Mouse (Mus musculus) embryonic facial prominence, embryonic 10.5 days (tissue): ENCODE measurements at regions not wholly inside any gene's neighbourhood (a gene's known extent, or its start where the extent isn't known, plus 50 kb on each side); places are given as distances from the start of the nearest gene placed in this dataset.

Experiments
- DNase-seq: peaks from one replicate; pipeline ENCODE4 v3.0.0-alpha.2; 2017; ENCODE audit warnings: low spot score
- H3K27ac ChIP-seq: fragments of 300-500 bp; sonication (generic); replicated peaks from 2 replicates; pipeline ENCODE4 v1.5.1; 2016; ENCODE audit warnings: mild to moderate bottlenecking
- H3K27me3 ChIP-seq: fragments of 300-500 bp; sonication (generic); replicated peaks from 2 replicates; pipeline ENCODE4 v1.6.1; 2016; ENCODE audit warnings: low read depth, mild to moderate bottlenecking; ENCODE audit not compliant: poor library complexity, severe bottlenecking
- H3K36me3 ChIP-seq: fragments of 300-500 bp; sonication (generic); replicated peaks from 2 replicates; pipeline ENCODE4 v1.6.1; 2016; ENCODE audit warnings: mild to moderate bottlenecking, moderate library complexity
- H3K4me1 ChIP-seq: fragments of 300-500 bp; sonication (generic); 2 replicates; pipeline ENCODE4 v1.6.1; 2016
- H3K4me3 ChIP-seq: fragments of 300-500 bp; sonication (generic); 2 replicates; pipeline ENCODE4 v1.5.1; 2016; ENCODE audit warnings: mild to moderate bottlenecking, moderate library complexity
- H3K9me3 ChIP-seq: fragments of 300-500 bp; sonication (generic); 2 replicates; pipeline ENCODE4 v1.6.1; 2016; ENCODE audit warnings: mild to moderate bottlenecking
- WGBS: fragments of 180-500 bp; shearing (Covaris S2); methylation state at CpG from one replicate; pipeline ENCODE4 v1.1.7; 2016; 5-methylcytosine and 5-hydroxymethylcytosine counted together

DNA sequence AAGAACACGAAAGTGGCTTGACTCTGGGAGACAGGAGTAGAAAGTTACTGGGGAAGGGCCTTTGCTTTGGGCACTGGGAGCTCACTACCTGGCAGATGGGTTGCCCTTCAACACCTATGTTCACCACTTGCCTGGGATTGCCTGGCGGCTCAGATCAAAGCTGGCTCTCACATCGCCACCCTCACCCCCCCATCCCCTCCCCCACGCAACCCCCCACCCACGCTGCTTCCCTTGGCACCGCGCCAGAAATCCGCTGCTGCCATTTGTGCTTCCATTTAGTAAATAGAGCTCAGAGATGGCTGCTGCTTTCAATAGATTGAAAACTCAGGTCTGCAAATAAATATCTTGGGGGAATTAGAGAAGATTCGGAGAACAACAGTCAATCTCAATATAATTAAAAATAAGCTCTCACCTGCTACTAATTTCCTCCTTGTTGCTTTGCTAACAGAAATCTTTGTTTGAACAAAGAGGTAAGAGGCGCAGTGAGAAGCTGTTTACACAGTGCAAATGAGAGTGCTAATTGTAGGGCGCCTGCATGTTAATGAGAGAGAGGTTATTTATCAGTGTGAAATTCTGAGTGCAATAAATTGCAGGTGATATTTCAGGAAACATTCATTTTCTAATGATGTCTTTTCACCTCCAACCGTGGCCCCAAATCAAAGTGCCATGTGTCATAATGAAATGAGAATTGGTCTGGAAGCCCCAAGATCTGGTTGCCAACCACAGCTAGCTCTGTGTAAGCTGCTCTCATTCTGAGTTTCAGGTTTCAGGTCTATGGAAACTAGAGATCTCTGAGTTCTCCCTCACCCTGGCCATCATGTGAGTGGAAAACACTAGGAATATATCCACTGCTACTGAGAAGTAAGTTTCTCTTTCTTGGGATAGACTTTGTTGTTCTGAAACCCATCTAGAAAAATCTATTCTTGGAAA lies 198.3 kb upstream of the Nr4a3 start:
- Histone ChIP-seq H3K4me3 (no peak overlapping the region), H3K36me3 (no peaks in the 10 kb centered on the region), H3K4me1 (peaks cover 18% of the 10 kb centered on the region), H3K27ac (no peak overlapping the region), H3K27me3 (no peaks in the 10 kb centered on the region), H3K9me3 (0 out of 2 replicates have a peak, but pooled peaks cover 3% of the 10 kb centered on the region)
- DNase-seq, result peak; percentile 15
- 67% methylated on average over 12 of the region's 12 CpGs for WGBS

- no peak overlapping the region for H3K27ac ChIP-seq
- no peaks in the 10 kb centered on the region for H3K9me3 ChIP-seq
- H3K36me3 ChIP-seq, result no peaks in the 10 kb centered on the region
- WGBS, result 73% methylated on average over 6 of the region's 6 CpGs
- no peaks in the 10 kb centered on the region for H3K4me1 ChIP-seq
- DNase-seq, result no peak
- no peak overlapping the region for H3K4me3 ChIP-seq
- no peaks in the 10 kb centered on the region for H3K27me3 ChIP-seq
Observed at GRCm38 (mm10) chr4:47861151-47861550, 183.8 kb upstream of the Nr4a3 start.

DNA sequence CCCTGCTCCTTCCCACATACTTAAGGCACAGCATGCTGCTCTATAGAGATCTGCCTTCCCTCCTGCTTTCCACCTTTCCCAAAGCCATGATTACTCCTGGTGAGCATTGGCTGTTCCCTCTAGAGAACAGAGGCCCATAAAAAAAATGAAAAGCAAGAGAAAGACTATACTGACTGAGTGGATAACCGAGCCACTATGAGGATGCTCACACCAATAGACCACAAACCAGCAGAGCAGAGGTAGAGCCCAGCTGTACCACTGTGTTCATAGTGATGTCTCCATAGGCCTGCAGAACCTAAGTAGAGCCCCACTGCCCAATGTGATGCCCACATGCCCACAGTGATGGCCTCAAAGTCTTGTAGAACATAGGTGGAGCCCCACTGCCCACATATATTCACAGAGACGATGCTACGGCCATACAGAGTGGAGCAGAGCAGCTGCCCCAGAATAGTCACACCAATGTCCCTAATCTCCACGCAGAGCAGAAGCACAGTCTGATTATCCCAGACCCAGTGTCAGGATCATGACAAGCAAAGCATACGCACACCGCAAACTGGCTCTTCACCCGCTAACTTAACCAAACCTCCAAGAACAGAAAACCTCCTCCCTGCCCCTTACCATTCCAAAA lies 174.8 kb upstream of the Nr4a3 start:
- Histone ChIP-seq H3K4me1 (no peaks in the 10 kb centered on the region), H3K9me3 (no peaks in the 10 kb centered on the region), H3K27me3 (no peaks in the 10 kb centered on the region), H3K27ac (no peak overlapping the region), H3K4me3 (no peak overlapping the region), H3K36me3 (no peaks in the 10 kb centered on the region)
- 94% methylated on average over 7 of the region's 7 CpGs for WGBS
- no peak for DNase-seq

DNA sequence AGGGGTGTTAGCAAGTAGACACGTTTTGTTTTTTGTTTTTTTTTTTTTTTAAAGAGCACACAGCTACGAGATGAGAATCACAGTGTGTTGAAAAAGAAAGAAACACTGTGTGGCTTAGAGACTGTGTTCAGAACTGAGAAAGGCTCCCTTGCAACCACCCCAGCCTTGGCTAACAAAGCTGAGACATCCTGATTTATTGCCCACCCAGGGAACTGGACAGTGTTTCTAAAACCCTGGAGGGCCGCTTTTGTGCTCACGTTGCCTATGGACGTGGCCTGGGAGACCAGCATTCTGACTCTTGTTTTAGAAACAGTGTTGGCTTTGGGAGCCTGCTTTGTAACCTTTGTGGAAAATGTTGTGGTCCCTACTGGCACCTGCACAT lies 174.3 kb upstream of the Nr4a3 start:
- Histone ChIP-seq H3K4me1 (no peaks in the 10 kb centered on the region), H3K36me3 (no peaks in the 10 kb centered on the region), H3K27ac (no peak overlapping the region), H3K4me3 (no peak overlapping the region), H3K27me3 (no peaks in the 10 kb centered on the region), H3K9me3 (no peaks in the 10 kb centered on the region)
- WGBS, result 81% methylated on average over 5 of the region's 5 CpGs
- DNase-seq, result no peak

GRCm38 (mm10) chr4:47881560-47881959 lies 163.4 kb upstream of the Nr4a3 start:
- no peak for DNase-seq
- no peak overlapping the region for H3K4me3 ChIP-seq
- 81% methylated on average over 9 of the region's 9 CpGs for WGBS
- no peaks in the 10 kb centered on the region; the same call in 1 of the 2 replicates for H3K4me1 ChIP-seq
- H3K27me3 ChIP-seq, result no peaks in the 10 kb centered on the region
- H3K36me3 ChIP-seq, result no peaks in the 10 kb centered on the region
- no peaks in the 10 kb centered on the region for H3K9me3 ChIP-seq
- no peak overlapping the region for H3K27ac ChIP-seq

DNA sequence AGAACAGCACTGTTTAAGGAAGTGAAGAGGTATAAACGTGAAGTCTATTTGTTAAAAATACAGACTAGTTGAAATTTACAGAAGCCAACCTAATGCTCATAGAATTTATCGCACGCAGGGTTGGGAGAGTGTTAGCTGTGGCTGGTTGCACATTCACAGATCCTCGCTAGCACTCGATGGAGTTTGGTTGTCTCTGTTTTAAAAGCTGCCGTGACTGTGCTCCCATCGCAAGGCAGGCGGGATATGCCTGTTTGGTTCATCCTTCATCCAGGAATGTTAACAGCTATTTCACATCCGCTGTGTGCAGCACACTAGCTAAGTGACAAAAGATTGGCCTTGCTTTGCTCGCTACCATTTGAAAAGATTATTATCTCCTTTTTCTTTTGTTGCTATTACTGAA lies 162.9 kb upstream of the Nr4a3 start:
- Histone ChIP-seq H3K27ac (no peak overlapping the region), H3K4me3 (no peak overlapping the region), H3K9me3 (no peaks in the 10 kb centered on the region), H3K27me3 (no peaks in the 10 kb centered on the region), H3K36me3 (no peaks in the 10 kb centered on the region), H3K4me1 (no peaks in the 10 kb centered on the region; the same call in 1 of the 2 replicates)
- whole genome bisulfite sequencing, result 87% methylated on average over 10 of the region's 10 CpGs
- DNase-seq, result no peak

GRCm38 (mm10) chr4:47899579-47899978 lies 145.4 kb upstream of the Nr4a3 start:
- H3K27me3 ChIP-seq, result no peaks in the 10 kb centered on the region
- DNase-seq, result no peak
- no peaks in the 10 kb centered on the region for H3K4me1 ChIP-seq
- no peak overlapping the region for H3K27ac ChIP-seq
- no peaks in the 10 kb centered on the region for H3K36me3 ChIP-seq
- 55% methylated on average over 7 of the region's 7 CpGs for WGBS
- H3K4me3 ChIP-seq, result no peak overlapping the region
- no peaks in the 10 kb centered on the region for H3K9me3 ChIP-seq

DNA sequence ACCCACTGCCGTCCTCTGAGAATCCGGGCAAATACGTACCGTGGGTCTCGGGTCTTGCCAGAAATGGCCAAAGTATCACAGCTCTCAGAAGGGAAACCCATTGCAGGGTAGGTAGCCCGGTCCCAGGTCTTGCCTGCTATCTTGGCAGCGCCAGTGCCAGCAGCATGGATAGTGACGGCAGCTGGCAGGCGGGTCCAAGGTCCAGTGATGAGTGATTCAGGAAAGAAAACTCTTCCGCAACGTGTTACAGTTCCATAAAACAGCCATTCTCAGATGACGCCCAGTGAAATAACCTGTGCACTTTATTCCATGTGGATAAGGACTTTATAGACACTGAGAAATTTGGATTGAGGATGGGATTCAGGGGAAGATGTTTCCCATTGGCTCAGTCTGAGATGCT lies 142.2 kb upstream of the Nr4a3 start:
- Histone ChIP-seq H3K36me3 (no peaks in the 10 kb centered on the region), H3K27ac (no peak overlapping the region), H3K27me3 (no peaks in the 10 kb centered on the region), H3K4me3 (no peak overlapping the region), H3K4me1 (no peaks in the 10 kb centered on the region), H3K9me3 (no peaks in the 10 kb centered on the region; the same call in 1 of the 2 replicates)
- WGBS, result 91% methylated on average over 12 of the region's 12 CpGs
- no peak for DNase-seq

- no peak for DNase-seq
- no peak overlapping the region for H3K4me3 ChIP-seq
- H3K4me1 ChIP-seq, result no peaks in the 10 kb centered on the region
- no peaks in the 10 kb centered on the region for H3K36me3 ChIP-seq
- 89% methylated on average over 1 of the region's 1 CpGs for WGBS
- no peaks in the 10 kb centered on the region; the same call in 1 of the 2 replicates for H3K9me3 ChIP-seq
- no peaks in the 10 kb centered on the region for H3K27me3 ChIP-seq
- H3K27ac ChIP-seq, result no peak overlapping the region
Observed at GRCm38 (mm10) chr4:47912259-47912658, 132.7 kb upstream of the Nr4a3 start.

- Histone ChIP-seq H3K4me3 (no peak overlapping the region), H3K36me3 (no peaks in the 10 kb centered on the region), H3K27me3 (no peaks in the 10 kb centered on the region), H3K27ac (no peak overlapping the region), H3K4me1 (no peaks in the 10 kb centered on the region), H3K9me3 (no peaks in the 10 kb centered on the region)
- WGBS, result 84% methylated on average over 7 of the region's 7 CpGs
- DNase-seq, result peak; percentile 10
Observed at GRCm38 (mm10) chr4:47919576-47919975, 125.4 kb upstream of the Nr4a3 start.

DNA sequence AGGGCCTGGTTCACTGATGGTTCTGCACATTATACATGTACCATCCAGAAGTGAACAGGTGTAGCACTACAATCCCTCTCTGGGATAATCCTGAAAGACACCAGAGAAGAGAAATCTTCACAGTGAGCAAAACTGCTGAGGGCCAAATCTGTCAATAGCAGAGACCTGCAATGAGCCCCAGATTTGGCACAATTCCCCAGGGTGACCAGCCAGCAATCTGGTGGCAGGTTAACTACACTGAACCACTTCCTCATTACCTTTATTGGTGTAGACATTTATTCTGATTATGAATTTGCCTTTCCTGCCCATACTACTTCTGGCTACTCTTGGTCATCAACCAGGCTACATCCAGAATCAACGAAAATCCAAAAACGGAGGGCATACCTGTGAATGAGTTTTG lies 113.5 kb upstream of the Nr4a3 start:
- Histone ChIP-seq H3K4me3 (no peak overlapping the region), H3K4me1 (no peaks in the 10 kb centered on the region), H3K36me3 (no peaks in the 10 kb centered on the region), H3K27ac (no peak overlapping the region), H3K9me3 (0 out of 2 replicates have a peak, but pooled peaks cover 3% of the 10 kb centered on the region), H3K27me3 (no peaks in the 10 kb centered on the region)
- WGBS, result 87% methylated on average over 2 of the region's 2 CpGs
- no peak for DNase-seq

DNA sequence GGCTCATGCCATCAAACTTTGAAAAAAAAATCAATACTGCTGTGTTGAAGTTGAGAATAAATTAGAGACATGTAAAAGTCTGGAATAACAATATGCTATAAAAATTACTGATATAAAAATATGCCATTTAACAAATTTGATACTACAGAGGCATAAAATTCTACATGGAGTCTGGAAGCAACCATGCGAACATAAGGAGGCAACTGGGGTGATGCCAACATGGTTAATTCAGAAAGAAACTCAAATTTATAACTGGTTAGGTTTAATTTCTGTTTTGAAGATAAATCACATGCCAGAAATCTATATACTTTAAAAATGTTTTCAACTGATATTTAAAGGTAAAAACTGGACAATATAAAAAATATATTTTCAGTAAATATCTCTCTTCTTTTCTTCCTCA lies 111.4 kb upstream of the Nr4a3 start:
- Histone ChIP-seq H3K36me3 (no peaks in the 10 kb centered on the region), H3K27me3 (no peaks in the 10 kb centered on the region), H3K27ac (no peak overlapping the region), H3K4me1 (no peaks in the 10 kb centered on the region), H3K9me3 (0 out of 2 replicates have a peak, but pooled peaks cover 3% of the 10 kb centered on the region), H3K4me3 (no peak overlapping the region)
- DNase-seq, result no peak
- 95% methylated on average over 1 of the region's 1 CpGs for WGBS

DNA sequence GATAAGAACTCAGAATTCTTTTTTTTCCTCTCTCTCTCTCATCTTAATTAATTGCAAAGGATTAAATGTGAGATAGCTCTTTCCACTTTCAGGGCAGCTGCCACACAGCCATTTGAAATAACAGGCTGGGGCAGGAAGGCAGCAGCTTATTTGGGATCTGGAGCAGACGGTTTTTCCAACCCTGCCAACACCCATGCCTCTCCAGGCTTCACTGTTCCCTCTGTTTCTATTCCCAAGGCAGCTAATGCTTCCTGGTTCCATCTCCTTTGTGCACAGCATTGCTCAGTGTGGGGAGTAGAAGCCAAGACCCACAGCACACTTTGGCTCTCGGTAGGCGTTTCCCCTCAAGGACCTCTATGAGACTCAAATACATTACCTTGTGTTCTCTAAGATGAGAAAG lies 109.4 kb upstream of the Nr4a3 start:
- no peaks in the 10 kb centered on the region for H3K27me3 ChIP-seq
- no peaks in the 10 kb centered on the region for H3K4me1 ChIP-seq
- DNase-seq, result no peak
- no peak overlapping the region for H3K27ac ChIP-seq
- H3K36me3 ChIP-seq, result no peaks in the 10 kb centered on the region
- 88% methylated on average over 3 of the region's 3 CpGs for WGBS
- H3K9me3 ChIP-seq, result 0 out of 2 replicates have a peak, but pooled peaks cover 3% of the 10 kb centered on the region
- H3K4me3 ChIP-seq, result no peak overlapping the region
